Mouse (Mus musculus) liver, embryonic 11.5 days (tissue): ENCODE data around the gene Amtn. TPM values are rescaled to one million over a fixed set of nuclear protein-coding genes. Genes with fewer than 3 reads are reported as not detected.
"Not testable (repeated sequence)": the region's sequence is repeated elsewhere in the genome, so short reads cannot be mapped to it uniquely, and the experiment has no call there.

Experiments
- ATAC-seq: fragments of 200-750 bp; cut with Nextera tagmentation; replicated peaks from 2 replicates; pipeline ENCODE4 v1.8.0; 2017; ENCODE audit warnings: moderate number of reproducible peaks, mild to moderate bottlenecking, moderate TSS enrichment, moderate library complexity; ENCODE audit not compliant: low FRiP score
- DNase-seq: peaks from one replicate; pipeline ENCODE4 v3.0.0-alpha.2; 2017; ENCODE audit warnings: low spot score
- H3K27ac ChIP-seq: fragments of 300-500 bp; sonication (generic); 2 replicates; pipeline ENCODE4 v1.5.1; 2014; ENCODE audit warnings: mild to moderate bottlenecking, low read depth, low read length, control low read depth
- H3K27me3 ChIP-seq: fragments of 300-500 bp; sonication (generic); replicated peaks from 2 replicates; pipeline ENCODE4 v1.6.1; 2014; ENCODE audit warnings: low read length, mixed read lengths; ENCODE audit not compliant: control insufficient read depth, insufficient read depth
- H3K36me3 ChIP-seq: fragments of 300-500 bp; sonication (generic); 2 replicates; pipeline ENCODE4 v1.6.1; 2014; ENCODE audit warnings: mild to moderate bottlenecking, low read length, moderate library complexity, mixed read lengths; ENCODE audit not compliant: control insufficient read depth, insufficient read depth
- H3K4me1 ChIP-seq: fragments of 300-500 bp; sonication (generic); replicated peaks from 2 replicates; pipeline ENCODE4 v1.6.1; 2014; ENCODE audit warnings: low read length, mixed read lengths; ENCODE audit not compliant: control insufficient read depth, insufficient read depth
- H3K4me2 ChIP-seq: fragments of 300-500 bp; sonication (generic); 2 replicates; pipeline ENCODE4 v1.6.1; 2014; ENCODE audit warnings: mild to moderate bottlenecking, control low read depth, moderate library complexity
- H3K4me3 ChIP-seq: fragments of 300-500 bp; sonication (generic); 2 replicates; pipeline ENCODE4 v1.5.1; 2014; ENCODE audit warnings: low read depth, low read length, control low read depth
- H3K9ac ChIP-seq: fragments of 300-500 bp; sonication (generic); 2 replicates; pipeline ENCODE4 v1.6.1; 2014; ENCODE audit warnings: low read depth, low read length, control low read depth
- H3K9me3 ChIP-seq: fragments of 300-500 bp; sonication (generic); 2 replicates; pipeline ENCODE4 v1.6.1; 2016; ENCODE audit warnings: low read length, inconsistent platforms, mixed read lengths; ENCODE audit not compliant: control insufficient read depth
- WGBS: fragments of 180-500 bp; shearing (Covaris S2); extraction: QIAGEN DNeasy Blood & Tissue Kit; methylation state at CpG from one replicate; pipeline ENCODE4 v1.1.7; 2014; 5-methylcytosine and 5-hydroxymethylcytosine counted together
- polyA plus RNA-seq: library from polyadenylated mRNA; unstranded; fragments of >200 nt; fragmentation: Nextera tagmentation; extraction: Ambion mirVana; gene quantifications from 2 replicates; pipeline ENCODE4 v1.2.1, GENCODE M21; 2014

Gene Amtn
- polyA plus RNA-seq: not detected in 2 replicates

DNA sequence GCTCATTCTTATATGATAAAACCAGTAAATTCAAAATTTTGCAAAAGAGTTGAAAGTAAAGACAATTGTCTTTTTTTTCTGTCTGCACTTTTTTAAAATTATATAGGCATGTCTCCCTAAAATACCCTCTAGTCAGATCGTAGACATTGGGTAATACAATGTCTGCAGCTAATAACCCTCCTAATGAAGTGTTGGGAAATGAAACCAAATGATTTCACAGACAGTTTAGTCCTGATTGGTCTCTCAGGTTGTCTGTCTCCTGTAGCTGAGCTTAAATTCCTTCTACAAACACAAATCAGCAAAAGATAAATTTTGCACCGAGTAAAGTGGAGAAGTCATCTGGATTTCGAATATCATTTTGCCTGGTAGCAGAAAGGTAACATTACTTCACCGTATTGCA lies at the start of gene Amtn:
Amtn (plus strand) TSS at position 301 of the 400 bp plus-strand sequence.
- no peak for ATAC-seq

DNA sequence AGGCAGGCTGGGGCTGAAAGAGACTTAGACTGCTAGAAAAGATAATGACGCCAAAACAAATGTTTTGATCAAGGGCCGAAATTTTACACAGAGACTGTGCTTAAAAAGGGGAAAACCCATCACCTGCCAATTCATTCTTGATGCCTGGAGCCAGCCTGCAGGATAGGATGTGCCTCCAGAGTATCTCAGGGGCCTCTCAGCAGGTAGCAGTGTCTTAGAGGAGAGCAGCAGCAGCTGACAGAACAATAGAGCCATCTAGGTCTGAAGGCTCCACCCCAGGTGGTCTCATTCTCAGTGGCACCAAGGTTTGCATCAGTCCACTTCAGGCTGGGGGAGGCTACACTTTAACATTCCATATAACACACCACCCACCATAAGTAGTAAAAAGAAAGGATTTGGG lies 27.4 kb upstream of the Amtn start:
- DNase-seq, H3K36me3 ChIP-seq, H3K9me3 ChIP-seq, ATAC-seq, H3K4me1 ChIP-seq, H3K4me2 ChIP-seq, H3K27ac ChIP-seq, H3K27me3 ChIP-seq, H3K9ac ChIP-seq, H3K4me3 ChIP-seq: not testable (repeated sequence)
- WGBS: 59% methylated on average over 2 of the region's 2 CpGs

More for the DNA sequence above, at the start of gene Amtn:
- Histone ChIP-seq H3K9ac (no peak within 1 kb of the TSS), H3K9me3 (no peaks in the 10 kb centered on the region), H3K36me3 (no peaks in the 10 kb centered on the region), H3K4me2 (no peak within 1 kb of the TSS), H3K27me3 (no peaks in the 10 kb centered on the region), H3K4me3 (no peak within 1 kb of the TSS), H3K27ac (no peak within 1 kb of the TSS), H3K4me1 (no peaks in the 10 kb centered on the region)
- DNase-seq: no peak
- 71% methylated on average over 4 of the region's 4 CpGs for WGBS

DNA sequence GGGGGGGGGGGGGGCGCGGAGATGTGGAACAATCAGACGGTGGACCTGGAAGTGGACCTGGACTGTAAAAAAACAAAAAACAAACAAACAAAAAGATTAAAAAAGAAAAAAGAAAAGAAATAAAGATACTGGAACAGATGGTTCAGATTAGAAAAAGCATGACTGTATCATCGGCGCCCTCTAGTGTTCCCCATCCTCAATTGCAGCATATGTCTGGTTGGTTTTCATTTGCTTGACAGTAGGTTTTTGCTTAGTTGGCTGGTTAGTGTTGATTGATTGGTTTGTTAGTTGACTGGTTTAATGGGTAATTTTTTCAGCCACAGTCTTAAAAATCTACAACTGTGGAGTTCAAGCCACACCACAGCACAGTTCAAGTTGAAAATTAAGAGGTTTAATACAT lies 11.1 kb upstream of the Amtn start:
- Histone ChIP-seq H3K9me3 (no peaks in the 10 kb centered on the region), H3K4me1 (no peaks in the 10 kb centered on the region), H3K9ac (no peak overlapping the region), H3K4me2 (no peak overlapping the region), H3K36me3 (no peaks in the 10 kb centered on the region), H3K27ac (no peak overlapping the region), H3K27me3 (no peaks in the 10 kb centered on the region), H3K4me3 (no peak overlapping the region)
- ATAC-seq (no peak), DNase-seq (no peak)
- 5% methylated on average over 5 of the region's 5 CpGs for WGBS

DNA sequence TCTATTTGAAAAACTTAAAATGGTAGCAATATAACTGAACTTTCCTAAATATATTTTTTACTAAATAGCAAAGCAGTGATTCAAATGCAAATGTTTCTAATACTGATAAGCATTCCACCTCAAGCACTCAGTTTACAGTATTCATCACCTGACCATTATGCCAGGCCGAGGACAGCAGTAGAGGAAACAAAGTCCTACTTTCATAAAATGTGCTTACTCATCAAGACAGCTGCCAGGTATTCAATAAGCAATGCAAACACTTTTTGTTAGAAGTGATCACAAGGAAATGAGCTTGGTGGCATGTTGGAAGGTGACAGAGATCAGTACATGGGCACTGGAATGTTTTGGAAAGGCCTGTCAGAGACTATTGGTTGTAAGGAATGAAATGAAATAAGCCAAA lies 9.0 kb upstream of the Amtn start:
- no peak overlapping the region for H3K9ac ChIP-seq
- no peak for ATAC-seq
- no peak overlapping the region for H3K4me3 ChIP-seq
- 79% methylated on average over 1 of the region's 1 CpGs for WGBS
- H3K27ac ChIP-seq: no peak overlapping the region
- no peaks in the 10 kb centered on the region for H3K36me3 ChIP-seq
- no peaks in the 10 kb centered on the region for H3K9me3 ChIP-seq
- no peak overlapping the region for H3K4me2 ChIP-seq
- no peaks in the 10 kb centered on the region for H3K27me3 ChIP-seq
- no peak for DNase-seq
- H3K4me1 ChIP-seq: no peaks in the 10 kb centered on the region

DNA sequence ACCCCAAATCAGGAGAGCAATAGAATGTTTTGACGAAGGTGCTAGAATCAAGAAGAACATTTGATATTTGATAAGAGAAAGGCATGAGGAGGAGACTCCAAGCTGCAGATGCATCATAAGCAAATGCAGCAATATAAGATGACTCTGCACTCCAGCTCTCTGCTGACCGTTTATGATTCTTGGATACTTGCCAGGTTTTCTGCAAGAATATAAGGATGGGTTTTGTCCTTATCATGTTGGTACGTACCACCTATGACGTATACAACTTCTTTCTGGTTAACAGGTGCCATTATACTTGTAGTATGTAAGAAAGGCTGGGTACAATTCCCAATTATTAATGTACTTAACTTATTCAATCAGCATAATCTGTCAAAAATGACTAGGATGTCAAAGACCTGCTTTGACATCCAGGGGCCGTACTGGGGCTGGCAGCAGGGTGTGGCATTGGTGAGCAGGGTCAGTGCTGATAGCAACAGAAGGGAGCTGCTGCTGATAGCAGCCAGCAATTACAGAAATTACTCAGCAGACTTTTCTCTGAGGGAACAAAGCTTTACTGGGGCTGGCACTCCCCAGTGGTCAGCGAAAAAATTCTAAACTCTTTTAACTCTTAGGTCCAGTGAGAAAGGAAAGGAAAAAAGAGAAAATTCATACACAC lies 5.2 kb upstream of the Amtn start:
- H3K27ac ChIP-seq: no peak overlapping the region
- H3K4me3 ChIP-seq: no peak overlapping the region
- H3K36me3 ChIP-seq: no peaks in the 10 kb centered on the region
- H3K4me2 ChIP-seq: no peak overlapping the region
- H3K4me1 ChIP-seq: no peaks in the 10 kb centered on the region
- H3K9ac ChIP-seq: no peak overlapping the region
- 66% methylated on average over 6 of the region's 6 CpGs for WGBS
- DNase-seq (no peak), ATAC-seq (no peak)
- no peaks in the 10 kb centered on the region for H3K27me3 ChIP-seq
- no peaks in the 10 kb centered on the region for H3K9me3 ChIP-seq

DNA sequence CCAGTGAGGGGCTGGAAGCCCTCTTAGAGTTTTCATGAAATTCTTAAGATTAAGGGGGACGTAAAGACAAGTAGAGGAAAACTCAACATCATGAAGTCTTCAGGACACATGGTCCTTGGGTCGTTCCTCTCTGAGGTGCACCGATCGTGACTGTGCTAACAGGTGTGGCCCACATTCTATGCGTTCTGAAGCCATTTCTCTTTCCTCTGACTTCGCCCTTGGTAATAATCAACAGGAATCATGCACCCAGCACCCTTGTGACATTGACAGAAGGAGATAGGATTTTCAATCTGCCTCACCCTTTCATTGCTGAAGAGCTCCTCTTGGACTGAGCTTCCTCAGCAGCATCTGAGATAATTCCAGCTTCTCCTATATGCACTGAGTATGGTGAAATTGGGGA lies 3.3 kb upstream of the Amtn start:
- Histone ChIP-seq H3K27ac (no peak overlapping the region), H3K9me3 (no peaks in the 10 kb centered on the region), H3K4me3 (no peak overlapping the region), H3K4me2 (no peak overlapping the region), H3K36me3 (no peaks in the 10 kb centered on the region), H3K4me1 (no peaks in the 10 kb centered on the region), H3K27me3 (no peaks in the 10 kb centered on the region), H3K9ac (no peak overlapping the region)
- DNase-seq (no peak), ATAC-seq (no peak)
- 74% methylated on average over 6 of the region's 6 CpGs for WGBS

DNA sequence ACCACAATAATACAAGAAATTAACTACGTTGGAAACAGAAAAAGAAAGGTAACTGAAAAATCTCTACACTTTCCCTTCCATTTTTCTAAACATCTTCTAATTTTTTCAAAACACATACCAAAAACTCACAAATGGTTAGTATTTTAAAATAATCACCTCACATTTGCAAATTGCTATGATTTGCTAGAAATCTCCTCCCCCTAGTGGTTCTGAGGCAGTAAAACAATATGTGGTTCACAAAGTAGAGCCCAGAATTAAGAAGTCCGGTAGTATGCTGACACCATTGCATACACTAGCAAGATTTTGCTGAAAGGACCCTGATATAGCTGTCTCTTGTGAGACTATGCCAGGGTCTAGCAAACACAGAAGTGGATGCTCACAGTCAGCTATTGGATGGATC lies 16.1 kb downstream of the Amtn start:
- not testable (repeated sequence) for H3K4me2 ChIP-seq, H3K27ac ChIP-seq, ATAC-seq, DNase-seq, H3K9ac ChIP-seq, H3K27me3 ChIP-seq, H3K36me3 ChIP-seq, H3K4me1 ChIP-seq, H3K4me3 ChIP-seq, H3K9me3 ChIP-seq
- WGBS: 81% methylated on average over 2 of the region's 2 CpGs

DNA sequence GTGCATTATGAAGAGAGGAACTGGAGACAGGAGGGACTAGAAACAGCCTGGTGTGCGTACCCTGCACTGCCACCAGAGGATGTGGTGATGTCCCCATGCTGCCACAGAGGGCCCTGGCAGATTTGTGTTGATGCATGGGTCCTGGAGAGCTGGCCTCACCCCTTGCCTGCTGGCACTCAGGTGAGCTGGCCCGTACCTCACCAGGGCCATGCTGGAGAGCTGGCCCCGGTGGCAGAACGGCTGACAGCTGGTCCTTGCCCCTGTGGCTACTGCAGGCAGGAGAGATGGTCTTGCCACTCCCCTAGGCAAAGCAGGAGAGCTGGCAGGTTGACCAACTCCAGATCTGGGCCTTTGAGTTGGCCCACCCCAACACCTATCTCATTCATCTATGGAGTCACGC lies 22.7 kb downstream of the Amtn start:
- WGBS: 57% methylated on average over 5 of the region's 5 CpGs

DNA sequence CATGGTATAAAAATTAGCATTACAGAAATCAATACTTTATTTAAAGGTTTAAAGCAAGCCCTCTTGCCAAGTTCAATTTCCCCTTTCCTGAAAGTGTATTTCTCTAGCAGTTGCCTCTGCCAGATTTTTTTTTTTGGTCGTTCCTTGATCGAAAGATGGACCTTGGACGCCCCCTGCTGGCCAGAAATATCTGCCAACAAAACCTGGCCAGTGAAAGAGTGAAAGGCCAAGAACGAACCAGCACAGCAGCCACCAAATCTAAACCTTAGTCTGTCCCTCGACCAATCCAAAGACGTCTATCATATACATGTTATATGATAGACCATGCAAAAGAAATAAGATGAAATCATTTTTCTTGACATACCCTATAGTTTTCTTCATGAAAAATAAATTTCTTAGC lies 23.9 kb downstream of the Amtn start:
- DNase-seq (peak; percentile 44), ATAC-seq (no peak; the same call in 1 of the 2 replicates)
- H3K27ac ChIP-seq: no peak overlapping the region
- H3K4me2 ChIP-seq: no peak overlapping the region
- no peak overlapping the region for H3K4me3 ChIP-seq
- H3K9me3 ChIP-seq: no peaks in the 10 kb centered on the region
- H3K27me3 ChIP-seq: no peaks in the 10 kb centered on the region
- 12% methylated on average over 6 of the region's 6 CpGs for WGBS
- H3K4me1 ChIP-seq: no peaks in the 10 kb centered on the region
- H3K9ac ChIP-seq: no peak overlapping the region
- H3K36me3 ChIP-seq: no peaks in the 10 kb centered on the region

More for the DNA sequence above, 22.7 kb downstream of the Amtn start:
- ATAC-seq (0 out of 2 replicates have a peak, but pooled peaks have one; percentile 27), DNase-seq (no peak)
- Histone ChIP-seq H3K9ac (no peak overlapping the region), H3K4me1 (no peaks in the 10 kb centered on the region), H3K4me2 (no peak overlapping the region), H3K4me3 (no peak overlapping the region), H3K27ac (no peak overlapping the region), H3K9me3 (no peaks in the 10 kb centered on the region), H3K27me3 (no peaks in the 10 kb centered on the region), H3K36me3 (no peaks in the 10 kb centered on the region)
